Mouse (Mus musculus) adrenal gland (tissue): ENCODE measurements at regions not wholly inside any gene's neighbourhood (a gene's known extent, or its start where the extent isn't known, plus 50 kb on each side); places are given as distances from the start of the nearest gene placed in this dataset.

ENCODE experiments used
- intact Hi-C: fragments of 180-260 bp; cut with DNase I; formaldehyde crosslinking; loops from one replicate; pipeline ENCODE4 v1.15.1; 2025

GRCm38 (mm10) chr1:18389591-18389990, 124.7 kb upstream of the Defb41 start:
- intact Hi-C loops = no loop called here

- intact Hi-C loops = no loop called here
Measured at GRCm38 (mm10) chr1:18384079-18384478, 119.1 kb upstream of the Defb41 start.

- intact Hi-C loops = loop anchor here (2.0 to 5.0 kb wide), 2 partner anchors 617 to 817 kb away; no protein-coding TSS in a partner anchor
Measured at GRCm38 (mm10) chr1:18359951-18360731, 95.2 kb upstream of the Defb41 start.

GRCm38 (mm10) chr1:18338871-18339270, 73.9 kb upstream of the Defb41 start:
- intact Hi-C loops = no loop called here
